Mouse (Mus musculus): ENCODE data around the gene Gm44579. TPM values are rescaled to one million over a fixed set of nuclear protein-coding genes. Genes with fewer than 3 reads are reported as not detected.

The Gm44579 gene
- total RNA-seq, 2 experiments from 2014 or later, result 0.37 TPM; not detected in 1

GRCm38 (mm10) chr15:98168622-98169004 lies 52.2 kb downstream of the Gm44579 start:
- no peak for DNase-seq (ENCODE audit: low spot score in 2 of 2)

GRCm38 (mm10) chr15:98167645-98168621 lies 52.8 kb downstream of the Gm44579 start:
- DNase-seq (ENCODE audit: low spot score in 2 of 2), result peak; percentile 92 to 93

- DNase-seq (ENCODE audit: low spot score in 2 of 2), result peak in 1 of 2 experiments; percentile 15
Observed at GRCm38 (mm10) chr15:98166963-98167644, 53.7 kb downstream of the Gm44579 start, which contains the start of gene Ccdc184. TSS of gene Ccdc184 (plus strand) at chr15:98167158.

- DNase-seq (ENCODE audit: low spot score in 2 of 2), result no peak
Observed at GRCm38 (mm10) chr15:98165525-98165924, 55.3 kb downstream of the Gm44579 start, which contains the start of gene Asb8. TSS of gene Asb8 (minus strand) at chr15:98165625.

- no peak for DNase-seq (ENCODE audit: low spot score in 2 of 2)
Observed at GRCm38 (mm10) chr15:98162561-98162960, 58.2 kb downstream of the Gm44579 start.

- no peak for DNase-seq (ENCODE audit: low spot score in 2 of 2)
Observed at GRCm38 (mm10) chr15:98161026-98161805, 59.6 kb downstream of the Gm44579 start.

GRCm38 (mm10) chr15:98157253-98157652 lies 63.5 kb downstream of the Gm44579 start:
- DNase-seq (ENCODE audit: low spot score in 2 of 2), result no peak

- no peak for DNase-seq (ENCODE audit: low spot score in 2 of 2)
Observed at GRCm38 (mm10) chr15:98155944-98156343, 64.8 kb downstream of the Gm44579 start.

GRCm38 (mm10) chr15:98155272-98155671 lies 65.5 kb downstream of the Gm44579 start:
- DNase-seq (ENCODE audit: low spot score in 2 of 2), result no peak

GRCm38 (mm10) chr15:98154631-98155030 lies 66.1 kb downstream of the Gm44579 start:
- no peak for DNase-seq (ENCODE audit: low spot score in 2 of 2)

GRCm38 (mm10) chr15:98154146-98154545 lies 66.6 kb downstream of the Gm44579 start:
- no peak for DNase-seq (ENCODE audit: low spot score in 2 of 2)

- DNase-seq (ENCODE audit: low spot score in 2 of 2), result no peak
Observed at GRCm38 (mm10) chr15:98153625-98154024, 67.2 kb downstream of the Gm44579 start.

- no peak for DNase-seq (ENCODE audit: low spot score in 2 of 2)
Observed at GRCm38 (mm10) chr15:98152916-98153315, 67.9 kb downstream of the Gm44579 start.

GRCm38 (mm10) chr15:98149166-98149602 lies 71.6 kb downstream of the Gm44579 start:
- DNase-seq (ENCODE audit: low spot score in 2 of 2), result no peak

- DNase-seq (ENCODE audit: low spot score in 2 of 2), result no peak
Observed at GRCm38 (mm10) chr15:98148356-98148755, 72.4 kb downstream of the Gm44579 start.

- peak; percentile 95 to 98 for DNase-seq (ENCODE audit: low spot score in 2 of 2)
Observed at GRCm38 (mm10) chr15:98145559-98146181, 75.1 kb downstream of the Gm44579 start.

- DNase-seq (ENCODE audit: low spot score in 2 of 2), result no peak
Observed at GRCm38 (mm10) chr15:98144861-98145507, 75.8 kb downstream of the Gm44579 start.

GRCm38 (mm10) chr15:98142515-98142914 lies 78.3 kb downstream of the Gm44579 start:
- DNase-seq (ENCODE audit: low spot score in 2 of 2), result no peak

GRCm38 (mm10) chr15:98140809-98141208 lies 80.0 kb downstream of the Gm44579 start:
- DNase-seq (ENCODE audit: low spot score in 2 of 2), result no peak

GRCm38 (mm10) chr15:98139763-98140162 lies 81.0 kb downstream of the Gm44579 start:
- DNase-seq (ENCODE audit: low spot score in 2 of 2), result no peak
